Mouse (Mus musculus): Measurements from ENCODE around the gene Ddx21.
"Not testable (repeated sequence)": the region's sequence is repeated elsewhere in the genome, so short reads cannot be mapped to it uniquely, and the experiment has no call there.

Gene Ddx21

DNA sequence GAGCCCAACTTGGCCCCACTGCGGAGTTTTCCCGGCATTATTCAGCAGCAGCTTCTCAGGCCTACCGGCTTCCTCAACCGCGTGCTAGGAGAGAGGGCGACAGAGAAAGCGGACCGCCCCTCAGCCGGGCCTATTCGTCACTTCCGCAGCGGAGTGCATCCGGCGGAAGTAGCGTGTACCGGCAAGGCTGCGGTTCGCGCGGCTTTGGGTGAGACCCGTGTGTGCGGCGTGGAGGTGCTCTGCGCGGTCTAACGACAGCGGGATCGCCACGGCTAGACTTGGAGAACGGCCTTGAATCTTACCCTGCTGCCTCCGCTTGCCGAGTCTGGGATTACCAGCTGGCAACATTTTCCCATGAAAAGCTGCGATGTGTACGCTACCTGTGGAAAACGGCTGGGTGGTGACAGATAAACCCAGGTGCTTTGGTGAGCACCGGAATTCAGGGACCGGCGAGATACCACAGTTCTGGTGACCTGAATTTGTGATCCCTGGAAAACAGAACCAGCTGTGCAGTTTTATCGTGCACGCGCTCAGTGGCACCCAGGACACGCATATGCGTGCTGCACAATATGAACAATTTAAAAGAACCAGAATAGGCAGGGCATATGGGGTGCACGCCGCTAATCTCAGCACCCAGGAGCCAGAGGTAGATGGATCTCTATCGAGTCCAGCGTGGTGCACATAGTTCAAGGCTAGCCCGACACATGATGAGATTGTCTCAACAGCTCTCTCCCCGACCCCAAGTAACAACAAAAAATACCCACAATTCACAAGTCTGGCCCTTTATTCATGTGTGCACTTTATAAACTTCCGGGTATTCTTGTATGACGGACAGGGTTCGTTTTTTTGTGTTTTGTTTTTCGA lies at the start of gene Ddx21:
Gene Ddx21, minus strand, starts transcription at position 105 of the 864 bp plus-strand sequence.
- in situ Hi-C loops (cut with MboI; ENCODE audit: low pct_unique_long_range_greater_than_20kb in 1 of 2, low sequenced_read_pairs in 2 of 2, unreplicated experiment in 1 of 2), result no loop called here

DNA sequence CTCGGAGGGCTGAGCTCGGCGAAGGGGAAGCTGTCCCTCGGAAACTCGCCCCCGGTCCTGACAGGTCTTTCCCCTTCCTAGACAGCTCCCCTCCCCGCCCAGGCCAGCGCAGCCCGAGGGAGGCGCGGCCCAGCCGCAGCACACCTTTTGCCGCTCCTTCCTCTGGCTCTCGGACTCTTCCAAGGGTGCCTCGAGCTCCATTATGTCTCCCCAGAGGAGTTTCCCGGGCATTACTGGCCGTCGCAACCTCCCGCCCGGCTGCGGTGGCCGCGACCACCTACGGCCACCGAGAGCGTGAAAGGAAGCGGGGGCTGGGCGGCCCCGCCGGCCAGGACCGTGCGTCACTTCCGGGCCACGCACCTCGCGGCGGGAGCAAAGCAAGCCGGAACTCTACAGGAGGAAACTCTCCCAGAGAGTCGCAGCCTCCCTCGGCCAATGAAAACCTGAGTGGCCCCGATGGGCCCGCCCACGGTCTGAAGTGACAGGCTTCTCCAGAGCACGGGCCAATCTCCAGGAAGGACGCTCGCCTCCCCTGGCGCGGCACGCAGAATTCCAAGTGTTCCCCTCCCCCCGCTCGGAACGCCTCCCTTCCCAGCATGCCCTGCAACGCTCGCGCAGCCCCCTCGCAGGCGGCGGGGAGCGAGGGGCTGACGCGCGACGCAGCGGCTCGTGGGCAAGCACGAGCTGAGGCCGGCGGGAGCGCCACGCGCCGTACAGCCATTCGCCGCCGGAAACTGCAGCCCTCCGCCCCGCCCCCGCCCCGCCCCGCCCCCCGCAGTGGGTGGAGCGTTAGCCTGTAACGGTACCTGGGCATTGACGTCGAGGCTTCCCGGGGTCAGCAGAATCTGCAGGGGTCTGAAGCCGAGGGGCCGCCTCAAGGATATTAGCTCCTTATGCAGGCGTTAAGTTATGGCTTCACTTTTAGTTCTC lies 49.1 kb upstream of the Ddx21 start, which contains the start of gene Ddx50:
Gene Ddx50, minus strand, starts transcription at position 338 of the 930 bp plus-strand sequence.
- in situ Hi-C loops (cut with MboI; ENCODE audit: low pct_unique_long_range_greater_than_20kb in 1 of 2, low sequenced_read_pairs in 2 of 2, unreplicated experiment in 1 of 2), result no loop called here

DNA sequence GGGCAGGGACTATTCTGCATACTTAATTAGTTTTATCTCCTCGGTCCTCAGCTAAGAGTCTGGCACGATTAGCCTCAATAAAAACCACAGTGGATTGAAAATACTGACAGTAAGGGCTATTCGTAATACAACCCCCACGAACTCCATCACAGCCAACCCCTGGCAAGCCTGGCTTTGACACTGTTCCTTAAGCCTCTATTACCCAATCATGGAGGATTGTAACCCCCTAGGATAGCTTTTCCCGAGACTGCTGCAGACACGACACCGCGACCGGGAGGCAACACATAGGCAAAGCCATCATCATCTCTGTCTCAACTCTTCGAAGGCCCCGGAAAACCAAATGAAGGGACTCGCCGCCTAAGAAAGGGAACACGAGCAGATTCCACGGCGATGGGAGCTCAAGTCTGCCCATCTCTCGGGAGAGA lies 48.3 kb upstream of the Ddx21 start:
- in situ Hi-C loops (cut with MboI; ENCODE audit: low pct_unique_long_range_greater_than_20kb in 1 of 2, low sequenced_read_pairs in 2 of 2, unreplicated experiment in 1 of 2), result no loop called here

DNA sequence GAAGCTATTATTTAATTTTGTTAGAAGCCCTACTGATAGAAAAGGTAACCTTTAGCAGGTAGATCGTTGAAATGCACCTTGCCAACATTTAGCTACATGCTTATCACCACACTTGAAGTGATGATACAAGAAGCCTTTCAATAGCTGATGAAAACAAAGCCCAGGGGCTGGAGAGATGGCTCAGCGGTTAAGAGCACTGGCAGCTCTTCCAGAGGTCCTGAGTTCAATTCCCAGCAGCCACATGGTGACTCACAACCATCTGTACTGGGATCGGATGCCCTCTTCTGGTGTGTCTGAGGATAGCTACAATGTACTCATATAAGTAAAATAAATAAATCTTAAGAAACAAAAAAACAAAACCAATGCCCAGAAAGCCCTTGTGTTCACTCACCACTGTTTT lies 2.1 kb upstream of the Ddx21 start:
- in situ Hi-C loops (cut with MboI; ENCODE audit: low pct_unique_long_range_greater_than_20kb in 1 of 2, low sequenced_read_pairs in 2 of 2, unreplicated experiment in 1 of 2), result no loop called here

DNA sequence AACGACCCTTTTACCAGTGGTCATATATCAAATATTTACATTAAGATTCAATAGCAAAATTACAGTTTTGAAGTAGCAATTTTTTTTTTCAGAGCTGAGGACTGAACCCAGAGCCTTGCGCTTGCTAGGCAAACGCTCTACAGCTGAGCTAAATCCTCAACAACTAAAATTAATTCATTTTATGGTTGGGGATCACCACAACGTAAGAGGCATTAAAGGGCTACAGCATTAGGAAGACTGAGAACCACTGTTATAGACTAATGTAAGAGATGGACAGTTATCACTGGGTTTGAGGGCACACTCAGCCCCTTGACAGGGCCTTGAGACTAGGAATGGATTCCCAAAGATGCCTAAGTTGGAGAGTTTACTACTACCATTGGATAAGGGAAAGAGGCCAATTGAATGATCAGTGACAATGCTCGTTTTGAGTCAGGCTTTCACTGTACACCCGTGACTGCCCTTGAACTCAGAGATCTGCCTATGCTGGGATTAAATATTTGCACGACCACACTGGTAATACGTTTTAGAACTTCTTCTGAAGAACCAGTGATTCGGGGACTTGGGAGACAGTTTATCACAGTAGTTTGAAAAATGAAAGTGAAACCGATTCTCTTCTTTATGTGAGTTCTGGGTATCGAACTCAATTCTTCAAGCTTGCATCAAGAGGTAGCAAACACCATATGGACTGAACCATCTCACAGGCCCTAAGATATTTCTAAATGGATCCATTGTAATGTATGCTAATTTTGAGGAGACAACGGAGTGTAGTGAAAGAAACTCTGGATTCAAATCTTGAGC lies 1.4 kb upstream of the Ddx21 start:
- in situ Hi-C loops (cut with MboI; ENCODE audit: low pct_unique_long_range_greater_than_20kb in 1 of 2, low sequenced_read_pairs in 2 of 2, unreplicated experiment in 1 of 2), result no loop called here

DNA sequence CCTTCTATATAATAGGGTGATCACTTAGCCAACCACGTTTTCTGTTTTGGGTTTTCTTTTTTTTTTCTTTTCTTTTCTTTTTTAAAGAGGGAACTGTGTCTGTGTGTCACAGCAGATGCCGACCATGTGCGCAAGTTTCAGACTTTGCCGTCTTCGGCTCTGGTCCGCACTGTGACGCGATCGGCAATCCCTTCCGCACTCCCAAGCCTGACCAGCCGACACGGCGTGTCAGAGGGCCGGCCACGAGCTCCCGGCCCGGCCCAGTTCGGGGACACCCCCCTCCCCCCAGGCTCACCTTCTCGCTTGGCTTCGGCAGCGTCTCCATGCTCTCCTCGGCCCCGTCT lies 276 bp downstream of the Ddx21 start:
- in situ Hi-C loops (cut with MboI; ENCODE audit: low pct_unique_long_range_greater_than_20kb in 1 of 2, low sequenced_read_pairs in 2 of 2, unreplicated experiment in 1 of 2), result no loop called here

DNA sequence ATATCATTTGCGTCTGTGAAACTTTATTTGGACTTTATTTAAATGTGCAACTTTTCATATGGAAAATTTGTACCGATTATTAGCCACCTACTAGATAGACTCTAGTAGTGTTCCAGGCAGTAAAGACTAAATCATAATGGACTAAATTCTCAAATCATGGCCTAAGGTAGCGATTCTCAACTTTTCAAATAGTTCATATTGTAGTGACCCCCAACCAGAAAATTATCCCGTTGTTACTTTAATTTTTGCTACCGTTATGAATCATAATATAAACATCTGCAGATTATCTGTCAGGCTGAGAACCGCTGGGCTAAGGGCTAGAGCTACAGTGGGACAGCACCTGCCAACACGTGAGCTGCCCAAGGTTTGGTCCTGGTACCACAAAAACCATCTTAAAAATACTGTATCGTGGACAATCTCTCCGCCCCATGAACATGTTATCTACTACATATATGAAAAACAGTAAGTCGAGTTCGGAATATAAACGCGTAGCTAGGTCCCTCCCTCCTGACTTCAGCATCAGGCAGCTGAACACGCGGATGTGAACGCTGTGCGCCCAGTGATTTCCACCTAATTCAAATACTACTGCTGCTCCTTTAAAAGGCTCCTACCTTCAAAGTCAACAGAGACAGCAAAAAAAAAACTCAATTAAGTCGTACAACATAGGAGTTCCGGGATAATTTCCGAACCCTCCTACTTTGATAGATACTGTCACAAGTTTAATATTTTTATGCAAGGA lies 859 bp downstream of the Ddx21 start:
- in situ Hi-C loops (cut with MboI; ENCODE audit: low pct_unique_long_range_greater_than_20kb in 1 of 2, low sequenced_read_pairs in 2 of 2, unreplicated experiment in 1 of 2), result no loop called here

DNA sequence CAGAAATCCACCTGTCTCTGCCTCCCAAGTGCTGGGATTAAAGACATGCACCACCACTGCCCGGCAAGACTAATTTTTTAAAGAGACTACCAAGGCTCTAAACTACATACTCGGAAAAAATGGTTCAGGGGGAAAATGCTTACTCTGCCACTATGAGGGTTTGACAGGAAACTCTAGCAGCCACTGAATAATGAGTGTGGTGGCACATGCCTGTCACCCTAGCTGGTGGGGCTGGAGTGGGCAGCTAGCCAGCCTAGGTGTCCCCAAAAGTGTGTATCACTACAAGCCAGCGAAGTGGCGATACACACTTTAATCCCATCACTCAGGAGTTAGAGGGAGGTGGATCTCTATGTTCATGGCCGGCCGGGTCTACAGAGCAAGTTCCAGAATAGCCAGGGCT lies 2.0 kb downstream of the Ddx21 start:
- in situ Hi-C loops (cut with MboI; ENCODE audit: low pct_unique_long_range_greater_than_20kb in 1 of 2, low sequenced_read_pairs in 2 of 2, unreplicated experiment in 1 of 2), result no loop called here

DNA sequence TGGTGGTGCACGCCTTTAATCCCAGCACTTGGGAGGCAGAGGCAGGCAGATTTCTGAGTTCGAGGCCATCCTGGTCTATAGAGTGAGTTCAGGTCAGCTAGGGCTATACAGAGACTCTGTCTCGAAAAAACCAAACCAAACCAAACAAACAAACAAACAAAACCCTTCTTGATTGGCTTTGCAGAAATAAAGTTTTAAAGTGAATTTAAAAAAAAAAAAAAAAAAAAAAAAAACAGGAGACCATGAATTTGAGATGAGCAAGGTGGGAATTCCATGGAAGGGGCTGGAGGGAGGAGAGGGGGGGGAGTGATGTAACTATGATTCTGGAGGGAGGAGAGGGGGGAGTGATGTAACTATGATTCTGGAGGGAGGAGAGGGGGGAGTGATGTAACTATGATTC lies 2.8 kb downstream of the Ddx21 start:
- in situ Hi-C loops (cut with MboI; ENCODE audit: low pct_unique_long_range_greater_than_20kb in 1 of 2, low sequenced_read_pairs in 2 of 2, unreplicated experiment in 1 of 2), result not testable (repeated sequence)

DNA sequence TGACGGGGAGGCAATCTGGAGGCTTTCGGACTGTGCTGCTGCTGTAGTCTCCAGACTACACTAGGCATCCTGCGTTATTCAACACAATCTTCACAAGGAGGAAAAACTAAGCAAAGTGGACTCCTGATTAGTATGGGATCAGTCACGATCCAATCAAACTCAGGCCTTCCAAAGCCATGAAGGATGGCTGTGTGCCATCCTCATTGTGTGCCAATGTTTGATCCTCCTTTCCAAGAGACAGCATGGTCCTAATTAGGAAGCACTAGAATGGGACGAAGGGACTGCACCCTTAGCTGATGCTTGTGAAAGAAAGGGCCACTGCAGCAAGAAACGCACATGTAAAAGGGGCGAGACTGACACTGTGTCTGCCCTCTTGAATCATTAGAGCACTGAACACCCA lies 9.6 kb downstream of the Ddx21 start:
- in situ Hi-C loops (cut with MboI; ENCODE audit: low pct_unique_long_range_greater_than_20kb in 1 of 2, low sequenced_read_pairs in 2 of 2, unreplicated experiment in 1 of 2), result no loop called here

DNA sequence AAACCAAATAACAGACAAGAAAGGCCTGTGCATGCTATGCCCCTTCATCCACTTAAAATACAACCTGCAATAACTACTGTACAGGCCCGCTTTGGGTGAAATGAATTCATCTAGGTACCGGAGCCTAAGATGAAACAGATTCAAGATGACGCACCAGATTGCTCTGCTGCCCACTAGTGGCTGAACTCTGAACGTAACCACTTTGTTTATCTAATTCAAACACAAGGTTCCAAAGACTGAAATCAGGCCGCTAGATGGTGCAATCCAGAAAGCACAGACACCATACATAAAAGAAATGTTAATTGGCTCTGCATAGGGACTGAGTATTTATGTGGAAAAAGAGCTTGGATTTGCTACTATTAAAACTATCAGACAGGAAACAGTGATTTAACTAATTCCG lies 11.9 kb downstream of the Ddx21 start:
- in situ Hi-C loops (cut with MboI; ENCODE audit: low pct_unique_long_range_greater_than_20kb in 1 of 2, low sequenced_read_pairs in 2 of 2, unreplicated experiment in 1 of 2), result no loop called here

DNA sequence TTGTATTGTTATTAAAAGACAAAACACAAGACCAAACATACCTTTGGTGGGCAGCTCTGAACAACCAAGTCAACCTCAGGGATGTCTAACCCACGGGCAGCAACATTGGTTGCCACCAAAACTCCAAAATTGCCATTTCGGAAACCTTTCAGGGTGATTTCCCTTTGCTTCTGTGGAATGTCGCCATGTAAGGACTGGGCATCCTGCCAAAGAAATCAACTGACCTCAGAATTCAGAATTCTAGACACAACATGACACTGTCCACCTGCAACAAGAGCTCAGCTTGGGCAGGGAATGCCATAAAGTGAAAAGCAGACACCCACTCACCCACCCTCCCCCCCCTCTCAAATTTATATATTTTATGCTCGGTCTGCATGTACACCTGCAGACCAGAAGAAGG lies 13.5 kb downstream of the Ddx21 start:
- in situ Hi-C loops (cut with MboI; ENCODE audit: low pct_unique_long_range_greater_than_20kb in 1 of 2, low sequenced_read_pairs in 2 of 2, unreplicated experiment in 1 of 2), result loop anchor here in 1 of 2 experiments (10.0 kb wide), 1 partner anchor 186 kb away; no protein-coding TSS in a partner anchor

DNA sequence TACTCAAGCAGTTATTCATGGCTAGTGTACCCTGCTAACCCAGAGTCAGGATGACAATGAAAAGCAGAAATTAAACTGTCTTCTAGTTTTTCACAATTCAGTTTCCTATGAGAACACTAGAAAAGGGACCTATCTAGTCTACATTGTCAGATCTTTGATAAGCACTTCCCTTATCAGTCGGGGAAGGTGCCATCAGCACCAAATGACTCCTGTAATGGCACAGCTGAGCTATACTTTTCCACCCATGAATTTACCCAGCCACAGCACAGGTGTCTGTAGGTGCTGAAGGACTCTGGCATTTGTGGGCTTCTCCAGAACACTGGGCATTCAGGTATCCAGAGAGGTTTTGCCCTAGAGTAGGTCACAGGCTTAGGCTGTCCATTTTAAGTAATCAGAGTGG lies 18.8 kb downstream of the Ddx21 start:
- in situ Hi-C loops (cut with MboI; ENCODE audit: low pct_unique_long_range_greater_than_20kb in 1 of 2, low sequenced_read_pairs in 2 of 2, unreplicated experiment in 1 of 2), result loop anchor here in 1 of 2 experiments (10.0 kb wide), 1 partner anchor 192 kb away; no protein-coding TSS in a partner anchor

DNA sequence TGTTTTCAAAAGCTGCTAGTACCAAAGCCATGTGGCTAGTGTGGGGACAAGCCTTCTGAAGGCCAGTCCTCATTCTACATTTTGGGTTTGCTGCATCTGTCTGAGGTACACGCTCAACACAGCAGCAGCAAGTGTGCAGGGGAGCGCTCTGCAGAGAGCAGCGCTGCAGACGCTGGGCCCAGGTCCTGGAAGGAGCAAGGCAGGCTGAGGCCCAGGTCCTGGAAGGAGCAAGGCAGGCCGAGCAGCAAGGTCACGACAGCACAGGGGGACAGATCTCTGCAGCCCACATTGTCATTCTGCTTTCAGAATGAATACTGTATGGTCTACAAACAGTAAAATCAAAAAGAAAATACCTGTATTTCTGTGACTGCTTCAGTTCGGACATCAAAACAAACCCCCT lies 19.4 kb downstream of the Ddx21 start:
- in situ Hi-C loops (cut with MboI; ENCODE audit: low pct_unique_long_range_greater_than_20kb in 1 of 2, low sequenced_read_pairs in 2 of 2, unreplicated experiment in 1 of 2), result loop anchor here in 1 of 2 experiments (10.0 kb wide), 1 partner anchor 192 kb away; no protein-coding TSS in a partner anchor

DNA sequence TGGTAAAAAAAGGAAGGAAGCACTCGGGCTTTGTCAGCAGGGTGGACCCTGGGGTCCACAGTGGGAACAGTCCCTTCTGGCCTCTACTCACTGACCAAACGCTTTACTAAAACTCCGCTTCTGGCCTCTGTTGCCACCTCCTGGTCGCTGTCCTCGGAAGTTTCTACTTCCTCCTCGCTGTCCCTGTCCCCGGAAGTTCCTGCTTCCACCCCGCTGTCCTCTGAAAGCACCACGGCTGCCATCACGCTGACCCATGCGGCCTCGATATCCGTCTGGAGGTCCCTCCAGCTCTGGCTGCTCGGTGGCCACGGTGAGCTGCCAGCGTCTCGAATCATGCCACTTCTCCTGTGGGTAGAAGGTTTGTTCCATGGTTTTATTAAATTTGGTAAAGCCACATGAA lies 19.8 kb downstream of the Ddx21 start:
- in situ Hi-C loops (cut with MboI; ENCODE audit: low pct_unique_long_range_greater_than_20kb in 1 of 2, low sequenced_read_pairs in 2 of 2, unreplicated experiment in 1 of 2), result loop anchor here in 1 of 2 experiments (10.0 kb wide), 1 partner anchor 193 kb away; no protein-coding TSS in a partner anchor

DNA sequence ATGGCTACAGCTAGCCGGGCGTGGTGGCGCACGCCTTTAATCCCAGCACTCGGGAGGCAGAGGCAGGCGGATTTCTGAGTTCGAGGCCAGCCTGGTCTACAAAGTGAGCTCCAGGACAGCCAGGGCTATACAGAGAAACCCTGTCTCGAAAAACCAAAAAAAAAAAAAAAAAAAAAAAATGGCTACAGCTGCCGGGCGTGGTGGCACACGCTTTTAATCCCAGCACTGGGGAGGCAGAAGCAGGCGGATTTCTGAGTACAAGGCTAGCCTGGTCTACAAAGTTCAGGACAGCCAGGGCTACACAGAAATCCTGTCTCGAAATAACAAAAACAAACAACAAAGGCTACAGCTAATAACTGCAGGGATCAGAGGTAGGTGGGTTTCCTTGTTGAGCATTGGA lies 23.0 kb downstream of the Ddx21 start:
- in situ Hi-C loops (cut with MboI; ENCODE audit: low pct_unique_long_range_greater_than_20kb in 1 of 2, low sequenced_read_pairs in 2 of 2, unreplicated experiment in 1 of 2), result not testable (repeated sequence)

DNA sequence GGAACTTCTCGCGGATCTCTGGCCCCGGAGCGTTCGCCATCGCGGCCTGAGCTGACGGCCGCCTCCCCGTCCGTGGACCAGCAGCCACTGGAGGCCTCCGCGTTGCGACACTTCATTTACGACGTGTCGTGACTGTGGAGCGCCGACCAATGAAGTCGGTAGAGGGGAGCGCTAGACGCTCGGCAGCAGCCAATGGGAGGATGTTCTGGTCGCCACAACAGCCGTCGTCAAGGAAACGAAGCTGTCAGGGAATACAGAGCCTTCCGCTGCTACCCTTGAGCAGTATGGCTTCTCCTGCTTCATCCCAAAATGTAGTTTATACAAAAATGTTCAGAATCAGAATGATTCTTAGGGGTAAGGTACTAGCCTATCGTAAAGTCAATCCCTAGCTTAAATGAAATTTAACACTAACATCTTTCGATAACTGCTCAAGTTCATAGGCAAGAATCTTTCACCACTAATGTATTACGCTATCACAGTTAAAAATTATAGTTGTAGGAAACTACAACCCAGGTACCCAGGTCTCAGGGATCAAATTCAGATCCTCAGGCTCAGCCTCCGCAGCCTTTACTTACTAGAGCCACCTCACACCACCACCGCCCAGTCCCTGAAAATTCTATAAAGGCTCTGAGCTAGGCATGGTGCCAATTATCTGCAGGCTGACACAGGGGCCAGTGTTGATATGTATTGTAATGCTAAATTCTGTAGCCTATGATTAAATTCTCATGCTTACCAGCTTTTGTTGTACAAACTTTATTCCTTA lies 23.6 kb downstream of the Ddx21 start, which contains the start of gene Kif1bp:
Gene Kif1bp, minus strand, starts transcription at position 120 of the 763 bp plus-strand sequence.
- in situ Hi-C loops (cut with MboI; ENCODE audit: low pct_unique_long_range_greater_than_20kb in 1 of 2, low sequenced_read_pairs in 2 of 2, unreplicated experiment in 1 of 2), result no loop called here
